Mouse (Mus musculus) liver, embryonic 12.5 days (tissue): ENCODE data around the gene Orai1. TPM values are rescaled to one million over a fixed set of nuclear protein-coding genes. Genes with fewer than 3 reads are reported as not detected.
"Not testable (repeated sequence)": the region's sequence is repeated elsewhere in the genome, so short reads cannot be mapped to it uniquely, and the experiment has no call there.

Experiments
- ATAC-seq: fragments of 200-750 bp; cut with Nextera tagmentation; 2 replicates; pipeline ENCODE4 v1.8.0; 2017; ENCODE audit warnings: moderate number of reproducible peaks, mild to moderate bottlenecking, moderate library complexity
- H3K27ac ChIP-seq: fragments of 300-500 bp; sonication (generic); 2 replicates; pipeline ENCODE4 v1.5.1; 2016; ENCODE audit warnings: mild to moderate bottlenecking
- H3K27me3 ChIP-seq: fragments of 300-500 bp; sonication (generic); replicated peaks from 2 replicates; pipeline ENCODE4 v1.6.1; 2016; ENCODE audit warnings: mild to moderate bottlenecking, moderate library complexity
- H3K36me3 ChIP-seq: fragments of 300-500 bp; sonication (generic); 2 replicates; pipeline ENCODE4 v1.6.1; 2016; ENCODE audit warnings: mild to moderate bottlenecking, moderate library complexity
- H3K4me1 ChIP-seq: fragments of 300-500 bp; sonication (generic); 2 replicates; pipeline ENCODE4 v1.6.1; 2016
- H3K4me2 ChIP-seq: fragments of 300-500 bp; sonication (generic); 2 replicates; pipeline ENCODE4 v1.6.1; 2016; ENCODE audit warnings: mild to moderate bottlenecking, moderate library complexity
- H3K4me3 ChIP-seq: fragments of 300-500 bp; sonication (generic); 2 replicates; pipeline ENCODE4 v1.5.1; 2016; ENCODE audit warnings: mild to moderate bottlenecking, moderate library complexity
- H3K9ac ChIP-seq: fragments of 300-500 bp; sonication (generic); 2 replicates; pipeline ENCODE4 v1.6.1; 2016; ENCODE audit warnings: mild to moderate bottlenecking, moderate library complexity
- H3K9me3 ChIP-seq: fragments of 300-500 bp; sonication (generic); replicated peaks from 2 replicates; pipeline ENCODE4 v1.6.1; 2016; ENCODE audit warnings: mild to moderate bottlenecking, moderate library complexity
- whole genome bisulfite sequencing: fragments of 180-500 bp; shearing (Covaris S2); methylation state at CpG from one replicate; pipeline ENCODE4 v1.1.7; 2016; ENCODE audit not compliant: insufficient replicate concordance; 5-methylcytosine and 5-hydroxymethylcytosine counted together
- polyA plus RNA-seq: library from polyadenylated mRNA; unstranded; fragments of >200 nt; fragmentation: Nextera tagmentation; extraction: Ambion mirVana; gene quantifications from 2 replicates; pipeline ENCODE4 v1.2.1, GENCODE M21; 2016

Orai1 gene
- 11.6 and 11.9 TPM in 2 replicates for polyA plus RNA-seq

- H3K27ac ChIP-seq: peak within 1 kb of the TSS; percentile 91
- H3K36me3 ChIP-seq: no peaks in the 10 kb centered on the region
- H3K4me1 ChIP-seq: peaks cover 61% of the 10 kb centered on the region
- under 1% methylated on average over 104 of the region's 106 CpGs for WGBS
- H3K27me3 ChIP-seq: no peaks in the 10 kb centered on the region
- peak; percentile 92 for ATAC-seq
- peak within 1 kb of the TSS; percentile 85 for H3K9ac ChIP-seq
- no peaks in the 10 kb centered on the region for H3K9me3 ChIP-seq
- peak within 1 kb of the TSS; percentile 95 for H3K4me2 ChIP-seq
- H3K4me3 ChIP-seq: peak within 1 kb of the TSS; percentile 71
Measured at GRCm38 (mm10) chr5:123014753-123015701, at the start of gene Orai1. Gene Orai1 (plus strand): TSS chr5:123015074.

DNA sequence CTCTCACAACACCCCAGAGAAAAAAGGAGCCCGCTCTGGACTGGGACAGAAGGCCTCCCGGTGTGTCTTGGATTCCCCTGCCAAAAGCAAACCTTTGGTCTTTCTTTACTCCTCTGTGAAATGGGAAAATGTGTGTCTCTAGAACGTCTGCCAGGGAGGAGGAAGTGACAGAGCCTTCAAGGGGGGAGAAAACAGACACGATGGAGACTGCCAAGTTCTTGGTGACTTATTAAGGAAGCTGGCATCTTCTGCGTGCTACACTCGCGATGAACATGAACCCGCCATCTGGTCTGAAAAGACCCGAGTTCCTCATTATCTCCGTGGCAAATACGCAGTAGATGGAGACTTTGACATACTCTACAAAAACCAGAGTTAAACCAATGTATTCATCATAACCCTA lies 49.4 kb upstream of the Orai1 start:
- Histone ChIP-seq H3K27me3 (no peaks in the 10 kb centered on the region), H3K9ac (no peak overlapping the region), H3K27ac (no peak overlapping the region), H3K4me3 (no peak overlapping the region), H3K36me3 (peaks cover 4% of the 10 kb centered on the region; the same call in 1 of the 2 replicates), H3K4me1 (peaks cover 7% of the 10 kb centered on the region; the same call in 1 of the 2 replicates), H3K4me2 (no peak overlapping the region), H3K9me3 (no peaks in the 10 kb centered on the region)
- WGBS: 51% methylated on average over 11 of the region's 11 CpGs
- ATAC-seq: no peak

- no peaks in the 10 kb centered on the region for H3K9me3 ChIP-seq
- no peak overlapping the region for H3K4me2 ChIP-seq
- H3K9ac ChIP-seq: no peak overlapping the region
- WGBS: 25% methylated on average over 4 of the region's 4 CpGs
- H3K36me3 ChIP-seq: no peaks in the 10 kb centered on the region
- no peak overlapping the region for H3K27ac ChIP-seq
- H3K4me3 ChIP-seq: no peak overlapping the region
- ATAC-seq: peak; percentile 48; the same call in 1 of the 2 replicates
- no peaks in the 10 kb centered on the region for H3K27me3 ChIP-seq
- H3K4me1 ChIP-seq: peaks cover 28% of the 10 kb centered on the region
Measured at GRCm38 (mm10) chr5:122968322-122968721, 46.6 kb upstream of the Orai1 start.

GRCm38 (mm10) chr5:122970056-122970455 lies 44.8 kb upstream of the Orai1 start:
- Histone ChIP-seq H3K4me2 (no peak overlapping the region), H3K4me1 (peaks cover 28% of the 10 kb centered on the region), H3K9ac (no peak overlapping the region), H3K4me3 (no peak overlapping the region), H3K27me3 (no peaks in the 10 kb centered on the region), H3K36me3 (no peaks in the 10 kb centered on the region), H3K27ac (no peak overlapping the region), H3K9me3 (no peaks in the 10 kb centered on the region)
- WGBS: 71% methylated on average over 5 of the region's 5 CpGs
- ATAC-seq: no peak

DNA sequence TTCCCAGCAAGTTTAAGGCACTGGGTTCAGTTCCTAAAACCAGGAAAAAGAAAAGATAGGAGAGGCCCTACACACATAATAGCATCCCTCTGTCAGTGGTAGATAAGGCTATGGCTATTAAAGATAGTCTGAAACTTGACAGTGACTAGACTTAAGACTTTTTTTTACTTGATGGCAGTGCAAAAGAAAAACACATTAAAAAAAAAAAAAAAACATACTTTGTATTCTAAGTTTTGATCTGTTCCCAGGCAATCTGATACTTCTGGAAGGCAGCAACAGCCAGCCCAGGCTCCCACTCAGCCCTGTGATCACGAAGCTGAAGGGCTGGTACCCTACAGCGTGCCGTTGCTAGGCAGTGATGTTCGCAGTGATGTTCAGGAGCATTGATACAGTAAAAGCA lies 43.4 kb upstream of the Orai1 start:
- Histone ChIP-seq H3K4me3 (no peak overlapping the region), H3K27me3 (no peaks in the 10 kb centered on the region), H3K27ac (no peak overlapping the region), H3K4me1 (peaks cover 28% of the 10 kb centered on the region), H3K36me3 (no peaks in the 10 kb centered on the region), H3K9me3 (no peaks in the 10 kb centered on the region), H3K4me2 (peak overlapping the region; percentile 33), H3K9ac (no peak overlapping the region)
- 75% methylated on average over 4 of the region's 4 CpGs for WGBS
- peak; percentile 59 for ATAC-seq

DNA sequence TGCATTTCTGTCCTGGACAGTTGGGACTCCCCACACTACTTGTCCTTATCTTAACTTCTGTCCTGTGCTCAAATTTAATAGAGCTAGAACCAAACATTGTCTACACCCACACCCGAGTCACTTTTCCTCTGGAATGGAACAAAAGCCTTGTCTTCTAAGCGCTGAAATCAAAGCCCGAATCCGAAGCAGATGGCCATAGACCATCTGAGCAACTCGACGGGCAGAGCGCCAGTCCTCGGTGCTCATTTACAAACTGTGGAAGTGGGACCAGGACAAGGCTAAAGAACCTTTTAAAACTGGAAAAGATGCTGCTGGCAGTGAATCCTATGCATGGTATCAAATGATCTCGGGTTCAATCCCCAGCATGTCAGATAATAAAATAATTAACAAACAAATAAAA lies 42.8 kb upstream of the Orai1 start:
- Histone ChIP-seq H3K27me3 (no peaks in the 10 kb centered on the region), H3K9me3 (no peaks in the 10 kb centered on the region), H3K4me2 (no peak overlapping the region), H3K9ac (no peak overlapping the region), H3K4me3 (no peak overlapping the region), H3K27ac (no peak overlapping the region), H3K36me3 (no peaks in the 10 kb centered on the region), H3K4me1 (peaks cover 28% of the 10 kb centered on the region)
- no peak for ATAC-seq
- 79% methylated on average over 9 of the region's 9 CpGs for WGBS

DNA sequence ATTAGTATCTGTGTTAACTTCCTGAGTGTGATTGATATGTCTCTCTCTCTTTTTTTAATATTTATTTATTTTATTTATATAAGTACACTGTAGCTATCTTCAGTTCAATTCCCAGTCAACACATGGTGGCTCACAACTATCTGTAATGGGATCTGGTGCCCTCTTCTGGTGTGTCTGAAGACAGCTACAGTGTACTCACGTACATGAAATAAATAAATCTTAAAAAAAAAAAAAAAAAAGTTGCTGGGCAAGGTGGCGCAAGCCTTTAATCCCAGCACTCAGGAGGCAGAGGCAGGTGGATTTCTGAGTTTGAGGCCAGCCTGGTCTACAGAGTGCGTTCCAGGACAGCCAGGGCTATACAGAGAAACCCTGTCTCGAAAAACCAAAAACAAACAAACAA lies 40.2 kb upstream of the Orai1 start:
- not testable (repeated sequence) for H3K9ac ChIP-seq, H3K4me3 ChIP-seq, H3K27ac ChIP-seq, H3K9me3 ChIP-seq, H3K27me3 ChIP-seq, H3K36me3 ChIP-seq, ATAC-seq, H3K4me2 ChIP-seq
- H3K4me1 ChIP-seq: peaks cover 35% of the 10 kb centered on the region
- 85% methylated on average over 4 of the region's 4 CpGs for WGBS

GRCm38 (mm10) chr5:122978970-122979369 lies 35.9 kb upstream of the Orai1 start:
- Histone ChIP-seq H3K9me3 (no peaks in the 10 kb centered on the region), H3K36me3 (no peaks in the 10 kb centered on the region), H3K9ac (no peak overlapping the region), H3K4me1 (peaks cover 21% of the 10 kb centered on the region), H3K4me3 (no peak overlapping the region), H3K4me2 (0 out of 2 replicates have a peak overlapping the region, but pooled peaks have one; percentile 1), H3K27me3 (no peaks in the 10 kb centered on the region; the same call in 1 of the 2 replicates), H3K27ac (no peak overlapping the region)
- 34% methylated on average over 8 of the region's 8 CpGs for WGBS
- ATAC-seq: no peak

DNA sequence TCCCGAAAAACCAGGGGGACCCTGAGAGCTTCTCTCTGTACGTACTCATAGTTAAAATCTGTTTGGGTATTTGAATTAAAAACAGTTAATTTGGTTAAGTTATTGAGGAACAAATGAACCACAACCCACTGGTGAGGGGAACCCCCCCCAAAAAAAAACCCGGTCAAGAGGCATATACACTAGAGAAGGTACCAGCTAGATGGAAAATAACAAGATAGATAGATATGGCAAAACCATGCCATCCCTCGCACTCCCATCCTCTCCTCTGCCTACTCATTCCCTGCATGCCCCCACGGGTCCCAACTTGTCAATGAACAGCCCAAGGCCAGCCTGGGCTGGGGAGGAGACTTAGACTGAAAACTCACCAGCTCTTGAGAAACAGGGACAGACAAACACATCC lies 30.4 kb upstream of the Orai1 start:
- ATAC-seq: no peak

GRCm38 (mm10) chr5:122985276-122985675 lies 29.6 kb upstream of the Orai1 start:
- peaks cover 38% of the 10 kb centered on the region for H3K27me3 ChIP-seq
- no peak overlapping the region for H3K9ac ChIP-seq
- 63% methylated on average over 3 of the region's 3 CpGs for WGBS
- H3K4me2 ChIP-seq: no peak overlapping the region
- H3K4me1 ChIP-seq: peaks cover 45% of the 10 kb centered on the region
- H3K9me3 ChIP-seq: no peaks in the 10 kb centered on the region
- no peak overlapping the region for H3K4me3 ChIP-seq
- ATAC-seq: no peak
- H3K36me3 ChIP-seq: 0 out of 2 replicates have a peak, but pooled peaks cover 2% of the 10 kb centered on the region
- H3K27ac ChIP-seq: no peak overlapping the region

More for the DNA sequence above, 30.4 kb upstream of the Orai1 start:
- H3K27ac ChIP-seq: no peak overlapping the region
- H3K4me3 ChIP-seq: no peak overlapping the region
- H3K9ac ChIP-seq: no peak overlapping the region
- peaks cover 38% of the 10 kb centered on the region for H3K4me1 ChIP-seq
- no peak overlapping the region for H3K4me2 ChIP-seq
- peaks cover 38% of the 10 kb centered on the region for H3K27me3 ChIP-seq
- WGBS: 74% methylated on average over 5 of the region's 5 CpGs
- no peaks in the 10 kb centered on the region for H3K9me3 ChIP-seq
- H3K36me3 ChIP-seq: 0 out of 2 replicates have a peak, but pooled peaks cover 2% of the 10 kb centered on the region

DNA sequence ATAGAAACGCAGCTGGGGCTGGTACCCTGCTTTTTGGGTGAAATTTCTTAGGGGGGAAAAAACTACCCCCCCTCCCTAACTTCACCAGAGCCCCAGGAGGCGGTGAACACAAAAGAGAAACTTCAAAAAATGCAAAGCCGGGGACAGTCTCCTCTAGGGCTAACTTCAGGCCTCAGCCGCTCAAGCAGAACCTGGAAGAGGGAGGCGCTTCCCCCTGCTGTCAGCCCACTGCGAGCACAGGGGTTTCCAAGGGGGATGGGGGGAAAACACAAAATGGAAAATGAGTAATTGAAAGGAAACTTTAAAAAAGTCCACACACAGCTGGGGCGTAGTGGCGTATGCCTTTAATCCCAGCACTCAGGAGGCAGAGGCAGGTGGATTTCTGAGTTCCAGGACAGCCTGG lies 28.8 kb upstream of the Orai1 start:
- WGBS: 59% methylated on average over 8 of the region's 8 CpGs
- H3K4me1 ChIP-seq: peaks cover 45% of the 10 kb centered on the region
- peaks cover 38% of the 10 kb centered on the region for H3K27me3 ChIP-seq
- H3K9me3 ChIP-seq: no peaks in the 10 kb centered on the region
- ATAC-seq: no peak
- H3K4me2 ChIP-seq: no peak overlapping the region
- 0 out of 2 replicates have a peak, but pooled peaks cover 2% of the 10 kb centered on the region for H3K36me3 ChIP-seq
- no peak overlapping the region for H3K4me3 ChIP-seq
- no peak overlapping the region for H3K27ac ChIP-seq
- H3K9ac ChIP-seq: no peak overlapping the region
